Mouse (Mus musculus) CH12F3 (cell line): ENCODE data around the gene Rpl23.

Source experiments
- in situ Hi-C: fragments of 300-500 bp; cut with MboI; formaldehyde crosslinking; loops from 2 replicates; pipeline ENCODE4 v1.14.3; 2020; ENCODE audit warnings: low sequenced_read_pairs

Rpl23 gene

DNA sequence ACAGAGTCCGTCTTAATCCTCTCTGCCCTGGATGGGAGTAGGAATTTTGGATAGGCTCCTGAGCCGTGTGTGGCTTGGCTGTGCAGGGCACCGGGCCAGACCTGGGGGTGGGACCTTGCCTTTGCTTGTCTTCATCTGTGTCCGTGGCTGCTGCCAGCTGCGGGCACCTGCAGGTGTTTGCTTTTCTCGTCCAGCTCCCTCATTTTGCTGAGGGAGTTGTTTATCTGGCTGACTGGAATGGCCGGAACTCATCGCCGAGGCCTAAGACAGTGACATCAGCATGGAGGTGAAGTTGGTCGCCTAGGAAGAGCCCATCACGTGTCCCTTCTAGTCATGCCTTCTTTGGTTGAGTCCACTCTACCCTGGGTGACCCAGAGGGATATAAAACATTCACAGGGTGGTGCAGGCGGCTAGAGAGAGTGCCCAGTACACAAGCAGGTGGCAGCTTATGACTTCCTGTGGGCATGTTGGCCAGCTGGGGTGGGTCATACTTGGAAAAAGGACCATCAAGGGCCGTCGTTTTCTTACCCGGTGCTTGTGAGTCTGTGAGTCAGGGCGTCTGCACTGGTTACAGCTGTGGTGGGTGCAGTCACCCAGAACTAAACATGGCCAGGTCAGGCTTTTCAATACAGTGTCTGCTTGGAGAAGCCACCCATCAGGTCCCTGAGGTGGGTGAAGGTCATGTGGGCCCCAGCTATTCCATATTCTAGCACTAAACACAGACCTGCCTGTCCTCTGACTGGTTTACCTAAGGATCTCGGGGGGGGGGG, 31.7 kb upstream of the Rpl23 start:
- in situ Hi-C loops = no loop called here

GRCm38 (mm10) chr11:97813085-97813484, 30.8 kb upstream of the Rpl23 start:
- in situ Hi-C loops = no loop called here

DNA sequence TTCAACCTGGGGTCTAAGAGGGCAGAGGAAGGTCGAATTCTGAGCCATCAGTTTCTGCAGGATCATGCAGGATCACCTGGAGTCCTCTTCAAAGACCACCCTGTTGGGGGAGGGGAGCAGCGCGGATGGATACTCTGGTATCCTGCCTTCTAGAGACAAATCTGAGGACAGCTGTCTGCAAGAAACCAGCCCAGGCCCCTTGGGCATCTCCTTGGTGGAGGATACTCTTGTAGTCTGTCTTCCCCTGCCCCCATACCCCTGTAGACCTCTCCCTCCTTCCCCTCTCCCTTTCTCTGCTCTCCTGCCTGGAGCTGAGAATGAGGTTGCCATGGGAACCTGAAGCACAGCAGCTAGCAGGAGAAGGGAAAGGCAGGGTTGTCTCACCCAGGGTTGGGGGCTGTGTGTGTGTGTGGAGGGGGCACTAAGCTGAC, 30.3 kb upstream of the Rpl23 start:
- in situ Hi-C loops = no loop called here

DNA sequence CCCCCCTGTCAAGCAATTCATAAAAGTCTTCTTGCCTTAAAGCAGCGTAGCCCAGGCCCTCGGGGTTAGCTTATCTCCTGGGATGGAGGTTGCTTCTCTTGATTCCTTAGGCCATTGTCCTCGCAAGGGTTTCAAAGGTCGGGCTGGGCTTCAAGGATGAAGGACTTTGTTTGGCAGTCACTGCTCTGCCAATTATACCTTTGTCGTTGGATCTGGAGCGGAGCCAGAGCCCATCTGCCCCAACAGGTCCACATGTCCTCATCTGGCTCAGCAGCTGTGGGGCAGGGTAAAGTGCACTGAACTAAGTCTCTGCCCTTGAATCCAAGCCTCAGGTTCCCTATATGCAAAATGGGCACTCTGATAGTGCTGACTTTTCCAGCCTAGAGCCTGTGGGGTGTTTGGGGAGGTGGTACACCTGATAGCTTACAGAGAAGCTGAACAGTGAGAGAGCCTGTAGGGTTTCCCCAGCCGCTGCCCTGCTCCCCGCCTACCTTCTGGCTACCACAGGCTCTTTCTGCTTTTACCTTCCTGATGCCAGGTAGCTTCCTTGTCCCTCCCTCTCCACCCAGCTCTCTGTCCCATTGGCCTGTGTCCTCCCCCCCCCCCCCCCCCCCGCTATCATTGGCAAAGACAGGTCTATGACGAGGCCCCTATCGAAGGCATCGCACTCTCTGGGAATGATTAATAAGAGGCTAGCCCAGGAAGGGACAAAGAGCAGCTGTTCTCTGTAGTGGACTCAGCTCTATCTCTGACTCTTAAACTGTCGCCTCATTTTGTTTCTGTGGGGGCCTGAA, 29.5 kb upstream of the Rpl23 start:
- in situ Hi-C loops = no loop called here

DNA sequence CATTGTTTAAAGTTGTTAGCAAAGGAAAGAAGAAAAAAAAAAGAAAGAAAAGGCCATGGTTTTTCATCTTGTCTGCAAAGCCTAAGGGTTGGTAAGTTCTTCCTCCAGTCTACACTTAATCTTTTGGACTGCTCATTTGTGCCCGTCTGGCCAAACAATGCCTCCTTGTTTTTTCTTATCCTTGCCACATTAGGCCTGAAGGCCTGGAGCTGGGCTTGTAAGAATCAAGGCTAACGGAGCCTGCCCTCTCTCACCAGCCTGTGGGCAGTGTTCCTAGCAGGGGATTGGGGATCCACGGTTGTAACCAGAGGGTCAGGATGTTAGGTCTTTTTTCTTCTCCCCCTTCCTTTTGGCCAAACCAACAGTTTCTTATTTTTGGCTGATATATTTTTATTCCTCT, 28.7 kb upstream of the Rpl23 start:
- in situ Hi-C loops = no loop called here

DNA sequence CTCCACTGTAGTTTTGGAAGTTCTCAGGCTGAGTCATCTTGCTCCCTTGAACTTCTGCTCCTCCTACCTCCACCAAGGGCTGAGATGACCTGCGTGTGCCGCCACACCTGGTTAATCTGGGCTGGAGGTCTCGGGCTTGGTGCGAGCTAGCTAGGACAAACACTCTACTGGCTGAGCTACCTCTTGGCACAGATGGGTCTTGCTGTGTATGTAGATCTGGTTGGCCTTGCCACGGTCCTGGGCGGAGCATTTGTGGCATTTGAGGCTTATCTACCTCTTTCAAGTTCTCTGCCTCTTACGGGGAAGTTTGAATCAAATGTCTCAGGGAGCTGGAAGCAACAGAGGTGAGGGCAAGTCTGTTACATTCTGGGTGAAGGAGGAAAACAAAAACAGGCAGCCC, 28.1 kb upstream of the Rpl23 start:
- in situ Hi-C loops = no loop called here

DNA sequence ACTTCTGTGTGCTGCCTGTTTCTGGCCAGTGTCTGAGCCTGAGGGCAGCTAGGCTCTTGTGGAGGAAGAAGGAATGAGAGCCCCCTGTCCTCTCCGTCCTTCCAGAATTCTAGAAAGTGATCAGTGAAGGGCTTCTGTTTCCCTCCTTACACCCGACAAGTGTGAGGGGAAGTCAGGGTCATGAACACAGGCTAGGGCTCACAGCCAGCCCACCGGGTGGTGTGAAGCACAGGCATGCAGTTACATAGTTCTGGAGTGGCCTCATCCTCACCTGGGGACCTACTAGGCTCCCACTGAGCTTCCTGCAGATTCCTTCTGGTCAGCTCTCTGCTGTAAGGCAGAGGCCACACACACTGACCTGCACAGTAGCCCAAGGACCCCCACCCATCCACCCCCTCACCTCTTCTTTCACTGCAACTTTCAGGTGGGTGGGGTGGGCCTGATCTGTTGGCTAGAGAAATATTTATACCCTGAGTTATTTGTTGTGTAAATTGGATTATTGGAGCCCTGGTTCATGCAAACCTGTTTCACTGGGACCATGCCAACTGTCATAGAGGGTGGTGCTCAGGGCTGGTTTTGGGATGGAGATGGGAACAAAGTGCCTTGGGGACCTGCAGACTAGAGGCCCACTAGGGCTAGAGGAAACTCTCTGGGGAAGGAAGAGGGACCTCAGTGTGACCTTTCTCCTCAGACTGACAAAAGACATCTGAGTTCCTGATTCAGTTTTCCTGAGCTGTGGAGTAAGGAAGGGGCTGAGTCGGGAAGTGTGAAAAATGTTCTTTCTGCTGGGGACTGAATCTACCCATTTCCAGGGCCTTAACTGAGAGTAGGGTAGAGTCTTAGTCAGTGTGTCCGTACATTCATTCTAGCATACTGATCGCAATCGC, 27.2 kb upstream of the Rpl23 start:
- in situ Hi-C loops = no loop called here

DNA sequence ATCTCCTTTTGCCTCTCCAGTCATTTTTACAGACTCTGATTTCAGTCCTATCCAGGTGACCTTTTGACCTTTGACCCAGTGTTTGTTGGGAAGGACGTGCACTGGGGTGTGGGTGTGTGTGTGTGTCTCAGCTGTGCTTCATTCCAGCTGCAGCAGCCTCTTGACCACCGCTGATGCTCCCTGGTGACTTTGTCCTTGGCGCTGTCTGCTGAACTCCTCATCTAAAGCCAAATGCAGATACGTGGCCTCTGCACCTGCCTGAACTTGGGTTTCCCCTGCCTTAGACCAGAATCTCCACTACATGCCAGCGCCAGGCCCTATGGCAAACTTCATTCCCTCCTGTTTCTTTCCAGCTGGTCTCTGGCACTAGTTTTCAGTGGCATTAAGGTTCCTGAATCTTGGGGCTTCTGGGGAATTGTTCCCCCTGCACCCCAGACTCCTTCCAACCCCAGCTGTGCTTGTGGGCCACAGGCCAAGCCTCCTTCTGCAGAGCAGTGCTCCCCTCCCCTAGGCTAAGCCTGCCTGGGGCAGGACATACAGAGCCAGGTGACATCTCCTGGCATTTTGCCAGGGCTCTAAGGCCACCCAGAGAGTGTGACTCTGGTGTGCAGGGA, 26.5 kb upstream of the Rpl23 start:
- in situ Hi-C loops = no loop called here

DNA sequence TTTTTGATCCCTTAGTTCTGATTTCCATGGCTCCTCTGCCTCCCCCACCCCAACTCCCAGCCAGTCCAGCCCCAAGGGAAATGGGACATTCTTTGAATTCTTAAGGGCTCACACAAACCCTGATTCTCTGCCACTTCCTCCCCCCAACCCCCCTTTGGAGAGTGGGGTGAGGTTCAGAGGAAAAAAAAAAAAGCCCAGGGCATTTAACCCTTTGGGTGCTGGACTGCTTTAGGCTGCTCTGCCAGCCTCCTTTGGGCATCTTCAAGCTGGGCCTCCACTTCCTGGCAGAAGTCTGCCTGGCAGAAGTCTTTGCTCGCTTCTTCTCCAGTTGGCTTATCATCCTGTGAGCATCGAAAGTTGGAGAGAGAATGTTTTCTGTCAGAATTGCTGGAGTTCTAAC, 25.9 kb upstream of the Rpl23 start:
- in situ Hi-C loops = no loop called here

GRCm38 (mm10) chr11:97807626-97808025, 25.4 kb upstream of the Rpl23 start:
- in situ Hi-C loops = no loop called here

- in situ Hi-C loops = no loop called here
Observed at GRCm38 (mm10) chr11:97806613-97806964, 24.4 kb upstream of the Rpl23 start.

- in situ Hi-C loops = no loop called here
Observed at GRCm38 (mm10) chr11:97805662-97806612, 23.7 kb upstream of the Rpl23 start.

GRCm38 (mm10) chr11:97804841-97805661, 22.8 kb upstream of the Rpl23 start:
- in situ Hi-C loops = no loop called here

DNA sequence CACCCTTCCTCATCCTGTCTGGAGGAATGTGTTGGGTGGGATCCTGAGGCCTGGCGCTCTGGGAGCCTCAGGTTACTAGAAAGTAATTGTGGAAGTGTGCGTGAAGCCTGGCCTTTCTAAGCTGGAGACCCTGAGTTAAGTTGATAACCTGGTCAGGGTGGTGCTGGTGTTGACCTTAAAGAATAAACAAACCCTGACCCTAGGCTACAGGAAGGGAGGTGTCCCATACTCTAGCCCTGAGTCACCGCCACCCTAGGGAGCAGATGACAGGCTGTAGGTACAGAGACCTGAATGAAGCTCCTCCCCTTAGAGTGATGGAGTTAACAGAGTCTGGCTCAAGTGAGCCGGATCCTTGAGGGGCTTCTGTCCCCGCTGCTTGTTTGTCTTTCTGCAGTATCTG, 21.6 kb upstream of the Rpl23 start:
- in situ Hi-C loops = no loop called here

GRCm38 (mm10) chr11:97802495-97802894, 20.3 kb upstream of the Rpl23 start:
- in situ Hi-C loops = no loop called here

DNA sequence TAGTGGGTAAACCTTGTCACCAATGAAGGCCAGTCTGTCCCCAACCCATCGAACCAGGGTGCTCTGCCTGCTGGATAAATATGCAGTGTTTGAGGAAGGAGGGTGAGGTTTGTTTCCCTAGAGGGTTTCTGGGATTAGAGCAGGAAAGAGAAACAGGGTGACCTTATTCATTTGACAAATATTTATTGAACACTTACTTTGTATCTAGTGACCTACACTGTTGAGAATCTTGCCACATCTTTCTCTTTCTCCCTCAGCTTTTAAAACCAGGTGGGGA, 19.9 kb upstream of the Rpl23 start:
- in situ Hi-C loops = no loop called here

GRCm38 (mm10) chr11:97801409-97802193, 19.4 kb upstream of the Rpl23 start:
- in situ Hi-C loops = no loop called here

GRCm38 (mm10) chr11:97800691-97801408, 18.6 kb upstream of the Rpl23 start:
- in situ Hi-C loops = no loop called here
